Mouse (Mus musculus) E14TG2a.4 (cell line): Measurements from ENCODE around the gene Inha.
A peak's percentile ranks its signal among the peaks of the same experiment; 100 is the strongest.

Source experiments
- H3K27me3 ChIP-seq: 2 replicates; pipeline ENCODE4 v1.6.1; 2014; ENCODE audit warnings: low read length, control low read depth; ENCODE audit not compliant: insufficient read depth
- H3K36me3 ChIP-seq: 2 replicates; pipeline ENCODE4 v1.6.1; 2014; ENCODE audit warnings: low read length, control low read depth; ENCODE audit not compliant: insufficient read depth
- H3K4me1 ChIP-seq: replicated peaks from 2 replicates; pipeline ENCODE4 v1.6.1; 2014; ENCODE audit warnings: low read depth, low read length, control low read depth
- H3K4me3 ChIP-seq: replicated peaks from 2 replicates; pipeline ENCODE4 v1.5.1; 2014; ENCODE audit warnings: mild to moderate bottlenecking, low read length
- H3K9me3 ChIP-seq: 2 replicates; pipeline ENCODE4 v1.6.1; 2014; ENCODE audit warnings: low read length, control low read depth
- CTCF ChIP-seq: conservative IDR thresholded peaks from 2 replicates; pipeline ENCODE4 v1.5.1; 2014; ENCODE audit warnings: low read length
- NANOG ChIP-seq: IDR thresholded peaks from 2 replicates; pipeline ENCODE4 v1.6.1; 2014; ENCODE audit warnings: borderline replicate concordance, low read length, mixed read lengths
- POU5F1 ChIP-seq: IDR thresholded peaks from 2 replicates; pipeline ENCODE4 v1.6.1; 2014; ENCODE audit warnings: low read length, borderline replicate concordance

Inha gene

GRCm38 (mm10) chr1:75511437-75512210, 4.7 kb downstream of the Inha start:
- TF ChIP-seq NANOG (peak; percentile 61; the same call in 1 of the 2 replicates), POU5F1 (no peak)
- Histone ChIP-seq H3K27me3 (peaks cover 19% of the 10 kb centered on the region), H3K4me1 (peaks cover 88% of the 10 kb centered on the region), H3K4me3 (peak overlapping the region; percentile 77), H3K36me3 (0 out of 2 replicates have a peak, but pooled peaks cover 7% of the 10 kb centered on the region), H3K9me3 (no peaks in the 10 kb centered on the region)

GRCm38 (mm10) chr1:75512550-75512949, 5.7 kb downstream of the Inha start:
- peak overlapping the region; percentile 27 for H3K4me3 ChIP-seq
- peaks cover 88% of the 10 kb centered on the region for H3K4me1 ChIP-seq
- peaks cover 11% of the 10 kb centered on the region for H3K27me3 ChIP-seq
- TF ChIP-seq CTCF: no peak
- no peak for TF ChIP-seq POU5F1
- no peak for TF ChIP-seq NANOG
- H3K36me3 ChIP-seq: 0 out of 2 replicates have a peak, but pooled peaks cover 6% of the 10 kb centered on the region
- no peaks in the 10 kb centered on the region for H3K9me3 ChIP-seq

- TF ChIP-seq NANOG (no peak), POU5F1 (no peak), CTCF (no peak)
- Histone ChIP-seq H3K4me3 (peak overlapping the region; percentile 0; the same call in 1 of the 2 replicates), H3K27me3 (no peaks in the 10 kb centered on the region), H3K9me3 (no peaks in the 10 kb centered on the region), H3K4me1 (peaks cover 79% of the 10 kb centered on the region), H3K36me3 (no peaks in the 10 kb centered on the region)
Measured at GRCm38 (mm10) chr1:75516703-75517380, 10.0 kb downstream of the Inha start.

GRCm38 (mm10) chr1:75517984-75518383, 11.1 kb downstream of the Inha start:
- Histone ChIP-seq H3K4me1 (peaks cover 76% of the 10 kb centered on the region), H3K9me3 (no peaks in the 10 kb centered on the region), H3K36me3 (no peaks in the 10 kb centered on the region), H3K27me3 (no peaks in the 10 kb centered on the region), H3K4me3 (0 out of 2 replicates have a peak overlapping the region, but pooled peaks have one; percentile 13)
- TF ChIP-seq POU5F1: no peak
- no peak for TF ChIP-seq CTCF
- no peak for TF ChIP-seq NANOG

- peaks cover 71% of the 10 kb centered on the region for H3K4me1 ChIP-seq
- H3K9me3 ChIP-seq: no peaks in the 10 kb centered on the region
- H3K36me3 ChIP-seq: no peaks in the 10 kb centered on the region
- 0 out of 2 replicates have a peak overlapping the region, but pooled peaks have one; percentile 13 for H3K4me3 ChIP-seq
- TF ChIP-seq POU5F1 (no peak), NANOG (no peak), CTCF (0 out of 2 replicates have a peak, but pooled peaks have one; percentile 5)
- no peaks in the 10 kb centered on the region for H3K27me3 ChIP-seq
Measured at GRCm38 (mm10) chr1:75518427-75518826, 11.6 kb downstream of the Inha start.

GRCm38 (mm10) chr1:75519576-75519975, 12.7 kb downstream of the Inha start:
- peaks cover 2% of the 10 kb centered on the region for H3K36me3 ChIP-seq

GRCm38 (mm10) chr1:75521321-75522031, 14.6 kb downstream of the Inha start, which contains the start of gene Stk11ip:
TSS of gene Stk11ip (plus strand) at chr1:75521529.
- Histone ChIP-seq H3K4me1 (peaks cover 55% of the 10 kb centered on the region), H3K36me3 (peaks cover 21% of the 10 kb centered on the region), H3K27me3 (no peaks in the 10 kb centered on the region), H3K9me3 (no peaks in the 10 kb centered on the region), H3K4me3 (peak within 1 kb of the TSS; percentile 90)
- TF ChIP-seq NANOG: no peak
- no peak for TF ChIP-seq CTCF
- no peak for TF ChIP-seq POU5F1

More at GRCm38 (mm10) chr1:75519576-75519975, 12.7 kb downstream of the Inha start:
- H3K9me3 ChIP-seq: no peaks in the 10 kb centered on the region
- H3K4me1 ChIP-seq: peaks cover 69% of the 10 kb centered on the region
- TF ChIP-seq POU5F1 (no peak), CTCF (no peak), NANOG (no peak)
- H3K27me3 ChIP-seq: no peaks in the 10 kb centered on the region
- H3K4me3 ChIP-seq: no peak overlapping the region

- H3K4me1 ChIP-seq: peaks cover 42% of the 10 kb centered on the region
- no peaks in the 10 kb centered on the region for H3K9me3 ChIP-seq
- peaks cover 53% of the 10 kb centered on the region for H3K36me3 ChIP-seq
- H3K4me3 ChIP-seq: no peak overlapping the region
- TF ChIP-seq POU5F1: no peak
- no peak for TF ChIP-seq CTCF
- no peak for TF ChIP-seq NANOG
- H3K27me3 ChIP-seq: no peaks in the 10 kb centered on the region
Measured at GRCm38 (mm10) chr1:75524679-75525078, 17.8 kb downstream of the Inha start.
